Mouse (Mus musculus): ENCODE measurements around the gene Zscan5b. TPM values are rescaled to one million over a fixed set of nuclear protein-coding genes. Genes with fewer than 3 reads are reported as not detected.
A peak's percentile ranks its signal among the peaks of the same experiment; 100 is the strongest.

Zscan5b gene
- polyA plus RNA-seq, 1 experiment from 2014 or later = not detected

GRCm38 (mm10) chr7:6277906-6278305 is 55.8 kb downstream of the Zscan5b start:
- Histone ChIP-seq H3K4me2 (replicated peaks; ENCODE audit: low read depth) (no peak overlapping the region), H3K4me1 (replicated peaks; ENCODE audit: control insufficient read depth, insufficient read depth, low read length) (no peaks in the 10 kb centered on the region), H3K27me3 (replicated peaks; ENCODE audit: control insufficient read depth, insufficient read depth, low read length) (no peaks in the 10 kb centered on the region), H3K9me3 (ENCODE audit: control insufficient read depth) (no peaks in the 10 kb centered on the region), H3K27ac (ENCODE audit: low read depth, low read length) (no peak overlapping the region), H3K36me3 (ENCODE audit: control insufficient read depth, insufficient read depth) (no peaks in the 10 kb centered on the region), H3K9ac (ENCODE audit: low read depth, low read length) (no peak overlapping the region), H3K4me3 (ENCODE audit: low read depth, low read length) (no peak overlapping the region)
- no peak for TF ChIP-seq CTCF (IDR thresholded peaks at IDR 0.05; ENCODE audit: low read depth)
- ATAC-seq = no peak
- 10% methylated on average over 3 of the region's 3 CpGs for WGBS

DNA sequence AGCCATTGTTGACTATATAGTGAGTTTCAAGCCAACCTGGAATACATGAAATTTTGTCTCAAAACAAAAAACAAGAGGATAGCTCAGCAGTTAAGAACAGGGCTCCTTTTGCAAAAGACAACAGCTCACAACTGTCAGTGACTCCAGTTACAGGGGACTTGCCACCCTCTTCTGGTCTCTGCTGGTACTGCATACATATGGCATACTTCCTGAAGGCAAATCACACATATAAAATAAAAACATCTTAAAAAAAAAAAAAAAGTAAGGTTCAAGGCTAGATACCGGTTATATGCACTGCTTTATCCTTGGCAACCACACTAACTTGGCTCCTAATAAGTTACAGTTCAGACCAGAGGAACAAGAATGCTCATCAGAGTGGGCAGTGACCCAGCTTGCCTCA is 60.7 kb downstream of the Zscan5b start:
- no peaks in the 10 kb centered on the region for H3K27me3 ChIP-seq (replicated peaks; ENCODE audit: control insufficient read depth, insufficient read depth, low read length)
- 3% methylated on average over 1 of the region's 1 CpGs for WGBS
- no peaks in the 10 kb centered on the region for H3K9me3 ChIP-seq (ENCODE audit: control insufficient read depth)
- H3K27ac ChIP-seq (ENCODE audit: low read depth, low read length) = peak overlapping the region; percentile 75
- peak overlapping the region; percentile 60 for H3K4me3 ChIP-seq (ENCODE audit: low read depth, low read length)
- peak; percentile 83 for TF ChIP-seq CTCF (IDR thresholded peaks at IDR 0.05; ENCODE audit: low read depth)
- H3K4me2 ChIP-seq (replicated peaks; ENCODE audit: low read depth) = peak overlapping the region; percentile 79
- H3K9ac ChIP-seq (ENCODE audit: low read depth, low read length) = no peak overlapping the region
- no peaks in the 10 kb centered on the region for H3K36me3 ChIP-seq (ENCODE audit: control insufficient read depth, insufficient read depth)
- ATAC-seq = peak; percentile 34; the same call in 1 of the 2 replicates
- H3K4me1 ChIP-seq (replicated peaks; ENCODE audit: control insufficient read depth, insufficient read depth, low read length) = no peaks in the 10 kb centered on the region

DNA sequence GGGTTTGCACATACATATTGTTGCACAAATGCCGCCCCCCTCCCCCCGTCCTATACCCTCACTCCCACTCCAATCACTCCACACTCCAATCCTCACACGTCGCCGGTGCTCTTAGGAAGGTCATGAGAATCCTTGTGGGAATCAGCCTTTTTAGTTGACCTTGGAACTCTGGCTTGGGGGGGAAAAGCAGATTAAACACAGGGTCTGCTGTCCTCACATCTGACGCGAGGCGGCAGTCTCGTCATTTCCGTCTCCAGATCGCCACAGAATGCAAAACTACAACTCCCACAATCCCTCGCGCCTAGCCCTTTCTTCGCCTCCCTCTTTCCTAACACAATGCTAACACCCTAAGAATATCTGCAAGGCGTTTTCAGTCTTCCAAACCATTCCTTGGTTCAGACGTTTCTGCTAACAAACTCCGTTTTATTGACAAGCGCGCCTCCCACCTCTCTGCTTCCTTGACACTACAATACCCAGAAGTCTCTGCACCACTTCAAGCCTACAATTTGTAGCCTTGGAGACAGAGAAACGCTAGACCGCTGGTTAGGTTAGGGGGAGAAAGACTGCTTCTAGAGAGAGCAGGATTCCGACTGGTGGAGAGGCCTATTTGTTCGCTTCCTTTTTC is 61.5 kb downstream of the Zscan5b start:
- H3K9me3 ChIP-seq (ENCODE audit: control insufficient read depth) = no peaks in the 10 kb centered on the region
- peak overlapping the region; percentile 79 for H3K4me2 ChIP-seq (replicated peaks; ENCODE audit: low read depth)
- H3K27me3 ChIP-seq (replicated peaks; ENCODE audit: control insufficient read depth, insufficient read depth, low read length) = no peaks in the 10 kb centered on the region
- ATAC-seq = peak; percentile 71
- 1% methylated on average over 23 of the region's 23 CpGs for WGBS
- H3K27ac ChIP-seq (ENCODE audit: low read depth, low read length) = peak overlapping the region; percentile 75
- no peaks in the 10 kb centered on the region for H3K36me3 ChIP-seq (ENCODE audit: control insufficient read depth, insufficient read depth)
- no peaks in the 10 kb centered on the region for H3K4me1 ChIP-seq (replicated peaks; ENCODE audit: control insufficient read depth, insufficient read depth, low read length)
- peak overlapping the region; percentile 60 for H3K4me3 ChIP-seq (ENCODE audit: low read depth, low read length)
- peak overlapping the region; percentile 42; the same call in 1 of the 2 replicates for H3K9ac ChIP-seq (ENCODE audit: low read depth, low read length)
- TF ChIP-seq CTCF (IDR thresholded peaks at IDR 0.05; ENCODE audit: low read depth) = peak; percentile 72

DNA sequence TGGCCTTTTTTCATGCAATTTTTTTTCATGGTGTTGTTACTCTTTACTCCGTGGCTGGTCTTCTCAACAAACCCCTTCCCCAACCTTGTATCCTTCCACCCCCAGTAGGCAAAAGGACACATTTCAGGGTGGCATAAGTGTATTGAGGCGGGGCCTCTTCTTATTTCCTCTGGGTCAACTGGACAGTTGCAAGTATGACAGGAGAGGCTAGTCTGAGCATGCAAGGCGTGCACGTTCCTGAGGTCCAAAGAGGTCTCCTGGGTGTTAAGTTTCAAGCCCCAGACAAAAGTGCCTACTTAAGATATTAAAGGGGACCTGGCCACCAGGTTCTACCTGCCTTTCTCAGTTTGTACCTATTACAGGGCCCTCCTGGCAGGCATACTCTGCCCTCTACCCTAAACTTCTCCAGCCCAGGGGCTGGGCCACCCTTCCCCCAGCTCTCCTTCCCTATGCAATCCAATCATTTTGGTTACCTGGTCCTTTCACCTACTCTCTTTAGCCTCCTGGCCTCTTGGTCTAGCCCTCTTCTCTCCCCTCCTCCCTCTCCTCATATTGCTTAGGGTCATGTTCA is 62.4 kb downstream of the Zscan5b start:
- Histone ChIP-seq H3K4me2 (replicated peaks; ENCODE audit: low read depth) (0 out of 2 replicates have a peak overlapping the region, but pooled peaks have one; percentile 79), H3K27me3 (replicated peaks; ENCODE audit: control insufficient read depth, insufficient read depth, low read length) (no peaks in the 10 kb centered on the region), H3K9ac (ENCODE audit: low read depth, low read length) (no peak overlapping the region), H3K27ac (ENCODE audit: low read depth, low read length) (no peak overlapping the region), H3K4me1 (replicated peaks; ENCODE audit: control insufficient read depth, insufficient read depth, low read length) (no peaks in the 10 kb centered on the region), H3K9me3 (ENCODE audit: control insufficient read depth) (no peaks in the 10 kb centered on the region), H3K4me3 (ENCODE audit: low read depth, low read length) (no peak overlapping the region), H3K36me3 (ENCODE audit: control insufficient read depth, insufficient read depth) (no peaks in the 10 kb centered on the region)
- no peak for TF ChIP-seq CTCF (IDR thresholded peaks at IDR 0.05; ENCODE audit: low read depth)
- 86% methylated on average over 4 of the region's 4 CpGs for WGBS
- no peak for ATAC-seq

DNA sequence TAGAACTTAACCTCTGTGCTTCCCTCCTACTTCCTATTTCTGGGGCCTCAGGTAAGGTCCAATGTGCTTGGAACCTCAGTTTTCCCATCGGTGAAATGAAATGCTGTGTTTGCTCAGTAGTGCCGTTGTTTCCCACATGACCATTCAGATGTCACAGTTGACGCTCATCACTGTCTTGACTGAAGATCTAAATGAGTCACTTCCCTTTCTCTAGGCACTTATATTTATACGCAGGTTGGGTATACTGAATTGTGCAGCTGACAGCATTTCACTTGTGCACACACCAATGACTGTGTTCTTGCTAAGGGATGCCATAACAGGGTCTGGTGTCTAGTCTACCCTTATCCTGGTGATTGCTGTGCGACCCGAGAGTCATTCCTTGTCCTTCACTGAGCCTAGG is 63.3 kb downstream of the Zscan5b start:
- WGBS = 88% methylated on average over 6 of the region's 6 CpGs
- 0 out of 2 replicates have a peak overlapping the region, but pooled peaks have one; percentile 60 for H3K27ac ChIP-seq (ENCODE audit: low read depth, low read length)
- TF ChIP-seq CTCF (IDR thresholded peaks at IDR 0.05; ENCODE audit: low read depth) = no peak
- peak overlapping the region; percentile 87; the same call in 1 of the 2 replicates for H3K4me2 ChIP-seq (replicated peaks; ENCODE audit: low read depth)
- no peaks in the 10 kb centered on the region for H3K9me3 ChIP-seq (ENCODE audit: control insufficient read depth)
- 0 out of 2 replicates have a peak overlapping the region, but pooled peaks have one; percentile 57 for H3K4me3 ChIP-seq (ENCODE audit: low read depth, low read length)
- no peaks in the 10 kb centered on the region for H3K36me3 ChIP-seq (ENCODE audit: control insufficient read depth, insufficient read depth)
- no peak overlapping the region for H3K9ac ChIP-seq (ENCODE audit: low read depth, low read length)
- no peak for ATAC-seq
- no peaks in the 10 kb centered on the region for H3K4me1 ChIP-seq (replicated peaks; ENCODE audit: control insufficient read depth, insufficient read depth, low read length)
- no peaks in the 10 kb centered on the region for H3K27me3 ChIP-seq (replicated peaks; ENCODE audit: control insufficient read depth, insufficient read depth, low read length)

GRCm38 (mm10) chr7:6285842-6286705 is 64.0 kb downstream of the Zscan5b start, which contains the start of gene Zfp667:
TSS of gene Zfp667 (plus strand) at chr7:6286579.
- peak within 1 kb of the TSS; percentile 60 for H3K27ac ChIP-seq (ENCODE audit: low read depth, low read length)
- H3K9me3 ChIP-seq (ENCODE audit: control insufficient read depth) = no peaks in the 10 kb centered on the region
- H3K4me2 ChIP-seq (replicated peaks; ENCODE audit: low read depth) = peak within 1 kb of the TSS; percentile 87
- WGBS = 2% methylated on average over 50 of the region's 50 CpGs
- H3K9ac ChIP-seq (ENCODE audit: low read depth, low read length) = peak within 1 kb of the TSS; percentile 45
- H3K27me3 ChIP-seq (replicated peaks; ENCODE audit: control insufficient read depth, insufficient read depth, low read length) = no peaks in the 10 kb centered on the region
- no peaks in the 10 kb centered on the region for H3K36me3 ChIP-seq (ENCODE audit: control insufficient read depth, insufficient read depth)
- peak; percentile 77 for ATAC-seq
- H3K4me3 ChIP-seq (ENCODE audit: low read depth, low read length) = peak within 1 kb of the TSS; percentile 57
- TF ChIP-seq CTCF (IDR thresholded peaks at IDR 0.05; ENCODE audit: low read depth) = peak; percentile 16
- H3K4me1 ChIP-seq (replicated peaks; ENCODE audit: control insufficient read depth, insufficient read depth, low read length) = no peaks in the 10 kb centered on the region

All from intestine, postnatal 0 days (tissue).